Mouse (Mus musculus): ENCODE results near the gene Cox5a. TPM values are rescaled to one million over a fixed set of nuclear protein-coding genes. Genes with fewer than 3 reads are reported as not detected.
A peak's percentile ranks its signal among the peaks of the same experiment; 100 is the strongest.

Gene Cox5a
- total RNA-seq, 2 experiments from 2014 or later, result 374 to 440 TPM

DNA sequence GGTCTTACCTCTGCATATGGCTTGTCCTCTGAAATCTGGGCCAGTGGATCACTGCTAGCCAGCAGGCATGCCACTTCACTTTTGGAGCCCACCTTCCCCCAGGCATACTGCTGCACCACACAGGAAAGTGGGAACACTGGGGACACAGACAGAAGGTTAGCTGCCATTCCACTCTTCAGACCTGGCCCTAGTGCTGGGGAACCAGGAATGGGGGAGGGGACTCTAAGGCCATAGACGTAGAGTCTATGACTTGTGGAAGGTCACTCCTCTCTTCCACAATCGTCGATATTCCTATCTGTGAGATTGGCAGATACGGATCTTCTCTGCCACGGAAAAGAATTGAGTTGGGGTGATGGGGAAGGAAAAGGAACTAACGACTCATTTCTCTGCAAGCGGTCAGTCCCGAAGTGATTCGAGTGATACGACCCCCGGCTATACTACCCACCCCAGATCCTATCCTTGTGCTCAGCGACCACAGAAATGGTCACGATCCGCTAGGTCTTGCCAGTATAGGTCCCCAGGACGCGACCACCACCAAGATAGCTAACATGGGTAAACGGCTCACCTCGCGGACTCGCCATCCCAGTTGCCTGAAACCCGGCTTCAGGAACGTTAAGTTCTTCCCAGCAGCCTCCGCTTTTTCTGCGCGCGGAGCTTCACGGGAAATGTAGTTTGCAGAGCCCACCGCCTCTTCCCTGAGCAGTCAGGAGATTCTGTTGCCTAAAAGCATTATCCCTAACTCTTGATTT lies 31.2 kb downstream of the Cox5a start, which contains the start of gene Mpi:
Mpi (minus strand) TSS at position 625 of the 749 bp plus-strand sequence.
- Histone ChIP-seq H3K4me3 (peak within 1 kb of the TSS; percentile 92), H3K27ac (peak within 1 kb of the TSS; percentile 76)
- TF ChIP-seq CTCF (IDR thresholded peaks at IDR 0.05), result no peak
- DNase-seq (ENCODE audit: extremely low spot score in 1 of 2, low spot score in 2 of 2), result peak; percentile 76 to 80
- intact Hi-C loops (cut with DNase I), result no loop called here

DNA sequence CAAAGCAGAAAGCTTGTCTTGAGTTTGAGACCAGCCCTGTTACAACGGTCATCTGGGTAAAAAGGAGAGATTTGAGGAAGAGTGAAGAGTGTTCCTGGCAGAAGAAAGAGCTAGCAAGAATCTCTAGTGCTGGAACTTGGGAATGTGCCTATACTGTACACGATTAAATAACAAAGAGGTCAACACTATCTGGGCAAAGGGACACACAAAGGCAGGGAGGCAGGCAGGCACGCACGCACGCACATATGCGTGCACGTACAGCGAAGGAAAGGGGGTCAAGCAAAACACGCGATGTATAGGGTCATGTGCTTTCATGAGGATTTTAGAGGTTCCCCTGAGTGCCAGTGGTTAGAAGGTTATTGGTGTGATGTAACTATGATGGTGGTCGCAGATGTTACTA lies 32.0 kb downstream of the Cox5a start:
- intact Hi-C loops (cut with DNase I), result no loop called here

DNA sequence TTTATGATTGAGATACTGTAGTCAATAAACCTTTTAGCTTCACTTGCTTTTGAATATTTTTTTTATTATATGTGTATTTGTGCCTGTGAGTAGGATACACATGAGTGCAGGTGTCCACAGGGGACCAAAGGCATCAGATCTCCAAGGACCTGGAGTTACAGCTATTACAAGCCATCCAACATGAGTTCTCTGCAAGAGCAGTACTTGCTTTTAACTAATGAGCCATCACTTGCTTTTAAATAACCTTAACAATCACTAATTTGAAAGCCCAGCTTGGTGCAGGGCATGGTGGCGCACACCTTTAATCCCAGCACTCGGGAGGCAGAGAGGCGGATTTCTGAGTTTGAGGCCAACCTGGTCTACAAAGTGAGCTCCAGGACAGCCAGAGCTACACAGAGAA lies 33.7 kb downstream of the Cox5a start:
- H3K4me3 ChIP-seq, result no peak overlapping the region
- TF ChIP-seq CTCF (IDR thresholded peaks at IDR 0.05), result no peak
- no peak for DNase-seq (ENCODE audit: extremely low spot score in 1 of 2, low spot score in 2 of 2)
- intact Hi-C loops (cut with DNase I), result no loop called here
- no peak overlapping the region for H3K27ac ChIP-seq

More for the DNA sequence above, 32.0 kb downstream of the Cox5a start:
- TF ChIP-seq CTCF (IDR thresholded peaks at IDR 0.05), result no peak
- Histone ChIP-seq H3K27ac (peak overlapping the region; percentile 76), H3K4me3 (no peak overlapping the region)
- no peak for DNase-seq (ENCODE audit: extremely low spot score in 1 of 2, low spot score in 2 of 2)

DNA sequence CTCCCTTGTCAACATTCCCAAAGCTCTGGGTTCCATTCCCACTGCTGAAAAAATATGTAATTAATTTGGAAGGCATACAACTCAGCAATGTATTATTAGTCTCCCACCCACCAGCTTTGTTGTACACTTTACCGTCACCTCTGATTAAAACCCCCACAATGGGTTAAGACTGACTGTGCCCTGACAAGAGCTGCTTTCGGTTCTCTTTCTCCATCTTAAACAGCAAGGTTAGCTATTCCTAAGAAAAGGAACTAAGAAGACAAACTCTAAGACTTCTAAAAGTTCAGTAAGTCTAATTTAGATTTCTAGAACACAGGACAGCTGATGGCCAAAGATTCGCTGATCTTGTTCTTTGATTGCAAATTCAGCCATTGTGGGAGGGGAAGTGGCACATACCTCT lies 36.1 kb downstream of the Cox5a start:
- no peak overlapping the region for H3K4me3 ChIP-seq
- TF ChIP-seq CTCF (IDR thresholded peaks at IDR 0.05), result no peak
- no peak for DNase-seq (ENCODE audit: extremely low spot score in 1 of 2, low spot score in 2 of 2)
- no peak overlapping the region; the same call in 1 of the 2 replicates for H3K27ac ChIP-seq
- intact Hi-C loops (cut with DNase I), result no loop called here

DNA sequence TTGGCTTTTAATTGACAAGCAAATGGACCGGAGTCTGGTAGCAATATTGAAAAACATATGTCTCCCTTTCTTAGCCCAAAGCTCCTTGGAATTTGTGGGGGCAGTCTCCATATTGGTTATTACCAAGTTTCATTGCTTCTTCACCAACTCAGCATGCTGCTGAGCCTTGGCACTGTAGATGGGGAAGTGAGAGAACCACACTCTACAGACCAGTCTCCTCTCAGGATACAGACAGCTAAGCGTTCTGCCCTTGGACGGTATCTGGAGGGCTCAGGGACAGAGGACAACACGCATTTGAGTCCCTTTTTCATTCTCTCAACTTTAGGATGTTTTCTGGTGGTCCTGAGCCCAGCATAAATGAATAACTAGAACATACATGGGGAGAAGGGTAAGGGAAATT lies 37.6 kb downstream of the Cox5a start:
- intact Hi-C loops (cut with DNase I), result no loop called here
- Histone ChIP-seq H3K27ac (no peak overlapping the region), H3K4me3 (no peak overlapping the region)
- DNase-seq (ENCODE audit: extremely low spot score in 1 of 2, low spot score in 2 of 2), result no peak
- no peak for TF ChIP-seq CTCF (IDR thresholded peaks at IDR 0.05)

DNA sequence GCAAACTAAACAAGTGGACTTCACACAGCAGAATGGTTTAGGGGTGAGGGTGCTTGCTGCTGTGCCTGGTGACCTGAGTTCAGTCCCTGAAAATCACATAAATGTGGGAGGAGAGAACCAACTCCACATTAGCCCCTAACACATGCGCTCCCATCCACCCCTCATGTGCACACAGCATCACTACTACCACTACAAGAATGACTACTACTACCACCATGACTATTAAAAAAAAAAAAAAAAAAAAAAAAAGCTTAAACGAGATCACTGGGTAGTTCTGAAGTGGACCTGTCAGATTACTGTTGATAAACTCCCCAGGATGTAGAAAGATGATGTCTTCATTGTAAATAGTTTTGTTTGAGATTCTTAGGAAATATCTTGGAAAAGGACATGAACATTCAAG lies 38.5 kb downstream of the Cox5a start:
- no peak overlapping the region for H3K4me3 ChIP-seq
- no peak for TF ChIP-seq CTCF (IDR thresholded peaks at IDR 0.05)
- intact Hi-C loops (cut with DNase I), result no loop called here

DNA sequence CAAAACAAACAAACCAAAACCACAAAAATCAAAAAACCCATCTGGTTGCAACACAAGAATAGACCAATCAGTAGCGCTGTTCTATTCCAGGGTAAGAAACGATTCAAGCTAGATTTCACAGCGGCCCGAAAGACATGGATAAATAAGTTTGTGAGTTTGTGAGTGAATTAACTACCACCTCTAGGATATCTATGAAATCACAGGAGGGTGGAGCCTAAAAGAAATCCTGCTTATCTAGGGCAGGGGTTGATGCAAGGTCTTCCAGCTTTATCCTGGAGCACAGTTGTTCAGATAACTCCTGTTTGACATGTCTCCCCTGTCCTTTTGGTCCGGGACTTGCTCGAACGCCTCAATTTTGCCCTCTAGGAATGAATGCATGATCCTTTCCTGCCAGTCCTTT lies 39.2 kb downstream of the Cox5a start:
- Histone ChIP-seq H3K27ac (peak overlapping the region; percentile 96), H3K4me3 (peak overlapping the region; percentile 70)
- intact Hi-C loops (cut with DNase I), result no loop called here
- no peak for TF ChIP-seq CTCF (IDR thresholded peaks at IDR 0.05)
- no peak for DNase-seq (ENCODE audit: extremely low spot score in 1 of 2, low spot score in 2 of 2)

More for the DNA sequence above, 38.5 kb downstream of the Cox5a start:
- H3K27ac ChIP-seq, result no peak overlapping the region
- no peak for DNase-seq (ENCODE audit: extremely low spot score in 1 of 2, low spot score in 2 of 2)

DNA sequence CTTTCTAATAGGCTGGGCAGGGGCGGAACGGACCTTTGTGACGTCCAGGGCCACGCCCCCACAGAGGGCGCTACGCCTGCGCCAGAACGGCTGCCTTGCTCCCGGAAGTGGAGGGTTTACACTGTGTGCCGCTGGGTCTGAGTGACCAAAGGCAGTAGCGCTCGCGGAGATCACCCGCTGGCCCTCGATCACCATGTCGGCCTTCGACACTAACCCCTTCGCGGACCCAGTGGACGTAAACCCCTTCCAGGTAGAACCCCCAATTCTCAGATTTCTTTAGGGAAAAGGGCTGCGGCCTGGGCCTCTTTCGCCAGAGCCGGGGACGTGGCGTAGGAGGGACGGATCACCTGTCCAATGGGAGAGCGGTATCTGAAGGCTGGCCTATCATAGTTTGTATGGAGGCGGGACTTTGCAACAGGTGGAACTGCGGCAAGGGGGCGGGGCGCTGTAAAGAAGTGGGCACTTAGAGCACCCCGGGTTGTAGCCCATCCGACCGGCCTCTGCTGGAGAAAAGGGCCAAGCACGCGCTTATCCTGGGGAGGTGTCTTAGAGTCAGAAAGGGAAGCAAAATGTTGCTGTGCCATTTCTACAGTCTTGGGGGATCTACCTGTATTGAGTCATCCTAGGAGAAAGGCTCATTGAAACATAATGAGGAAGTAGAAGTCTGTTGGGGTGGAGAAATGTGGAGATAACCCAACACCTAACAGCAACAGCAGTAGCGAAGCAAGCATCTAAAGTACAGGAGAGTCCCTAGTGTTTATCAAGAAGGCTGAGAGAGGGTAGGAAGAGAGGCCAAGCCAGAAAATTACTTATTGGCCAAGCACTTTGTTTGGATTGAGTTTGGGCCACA lies 40.0 kb downstream of the Cox5a start, which contains the start of gene Scamp2:
Scamp2 (plus strand) TSS at position 83 of the 850 bp plus-strand sequence.
- peak within 1 kb of the TSS; percentile 96 for H3K27ac ChIP-seq
- peak within 1 kb of the TSS; percentile 70 for H3K4me3 ChIP-seq
- TF ChIP-seq CTCF (IDR thresholded peaks at IDR 0.05), result no peak; the same call in none of the 2 replicates
- intact Hi-C loops (cut with DNase I), result no loop called here
- DNase-seq (ENCODE audit: extremely low spot score in 1 of 2, low spot score in 2 of 2), result peak; percentile 92 to 95

DNA sequence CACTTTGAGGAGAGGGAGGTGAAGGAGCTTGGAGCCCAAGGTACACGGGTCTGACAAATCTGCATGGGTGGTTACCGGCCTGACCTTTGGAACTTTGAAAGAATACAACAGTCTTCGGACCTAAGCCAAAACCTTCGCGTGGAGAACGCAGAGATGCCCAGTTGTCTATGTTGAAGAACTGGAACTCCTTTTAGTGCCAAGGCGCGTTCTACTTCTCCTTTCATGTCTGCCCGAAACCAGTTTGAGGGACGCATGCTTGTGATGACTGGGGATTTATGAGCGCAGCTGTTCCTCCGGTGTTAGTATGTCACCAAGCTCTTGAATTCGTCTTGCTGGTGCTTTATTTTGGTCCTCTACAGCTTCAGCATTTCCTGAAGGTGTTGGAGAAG lies 40.6 kb downstream of the Cox5a start:
- Histone ChIP-seq H3K4me3 (peak overlapping the region; percentile 70), H3K27ac (peak overlapping the region; percentile 36; the same call in 1 of the 2 replicates)
- intact Hi-C loops (cut with DNase I), result no loop called here
- DNase-seq (ENCODE audit: extremely low spot score in 1 of 2, low spot score in 2 of 2), result no peak
- TF ChIP-seq CTCF (IDR thresholded peaks at IDR 0.05), result no peak

DNA sequence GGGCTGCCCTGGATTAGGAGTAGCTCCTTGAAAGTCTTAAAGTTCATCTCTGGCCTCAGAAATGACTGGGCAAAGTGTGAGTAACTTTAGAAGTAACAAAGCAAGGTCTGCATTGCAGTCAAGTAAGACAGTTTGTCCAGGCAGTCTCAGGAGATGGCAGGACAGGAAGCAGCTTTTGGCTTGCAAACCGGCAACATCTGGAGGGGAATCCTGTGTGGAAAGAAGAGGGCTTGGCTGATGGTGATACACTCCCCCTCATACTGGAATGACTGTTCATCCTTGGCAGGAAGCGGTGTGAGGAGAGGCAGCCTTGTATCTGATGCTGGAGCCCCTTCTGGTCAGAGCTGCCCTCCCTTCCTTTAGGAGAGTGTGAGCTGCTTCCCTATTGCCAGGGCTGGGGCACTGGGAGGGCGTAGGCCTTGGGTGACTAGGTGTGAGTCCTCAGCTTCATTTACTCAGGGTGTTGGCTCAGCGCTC lies 41.9 kb downstream of the Cox5a start:
- intact Hi-C loops (cut with DNase I), result no loop called here
- no peak for DNase-seq (ENCODE audit: extremely low spot score in 1 of 2, low spot score in 2 of 2)
- Histone ChIP-seq H3K27ac (peak overlapping the region; percentile 6; the same call in 1 of the 2 replicates), H3K4me3 (no peak overlapping the region; the same call in 1 of the 2 replicates)
- no peak for TF ChIP-seq CTCF (IDR thresholded peaks at IDR 0.05)

DNA sequence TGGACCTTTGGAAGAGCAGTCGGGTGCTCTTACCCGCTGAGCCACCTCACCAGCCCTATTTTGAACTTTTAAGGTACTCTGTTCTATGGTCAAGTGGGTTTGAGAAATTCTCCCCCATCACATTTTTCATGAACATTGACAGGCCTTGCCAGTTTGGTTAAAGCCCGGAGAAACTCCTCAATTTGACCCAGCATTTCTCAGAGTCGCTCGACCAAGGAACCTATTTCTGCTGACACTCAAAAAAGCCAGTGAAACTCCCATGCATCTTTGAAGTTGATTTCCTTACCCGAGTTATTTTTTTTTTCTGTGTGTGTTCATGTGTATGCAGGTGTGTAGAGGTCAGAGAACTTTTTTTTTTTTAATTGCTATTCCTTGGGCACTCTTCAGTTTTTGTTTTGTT lies 43.5 kb downstream of the Cox5a start:
- no peak for DNase-seq (ENCODE audit: extremely low spot score in 1 of 2, low spot score in 2 of 2)
- TF ChIP-seq CTCF (IDR thresholded peaks at IDR 0.05), result no peak
- no peak overlapping the region for H3K27ac ChIP-seq
- intact Hi-C loops (cut with DNase I), result no loop called here
- H3K4me3 ChIP-seq, result no peak overlapping the region

DNA sequence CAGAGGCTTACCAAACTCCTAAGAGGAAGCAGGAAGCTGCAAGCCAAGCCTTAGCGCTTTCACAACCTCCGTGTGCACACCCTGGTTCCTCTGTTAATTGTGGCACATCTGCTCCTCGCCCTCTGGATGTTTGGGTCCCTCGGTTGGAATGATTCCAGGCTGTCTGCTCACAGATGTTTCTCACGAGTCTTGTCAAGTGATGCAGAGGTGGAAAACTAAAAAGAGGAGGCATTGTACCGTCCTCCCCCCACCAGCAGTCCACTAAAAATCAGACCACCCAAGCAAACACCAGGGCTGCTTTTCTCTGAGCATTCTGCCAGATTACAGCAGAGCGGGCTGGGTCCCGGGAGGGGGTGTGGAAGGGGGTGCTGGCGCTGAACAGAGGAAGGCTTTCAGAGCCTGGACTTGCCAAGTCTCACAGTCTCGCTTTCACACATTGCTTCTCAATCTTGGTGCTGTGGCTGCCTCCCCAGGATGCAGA lies 44.7 kb downstream of the Cox5a start:
- intact Hi-C loops (cut with DNase I), result no loop called here
- Histone ChIP-seq H3K27ac (peak overlapping the region; percentile 65), H3K4me3 (no peak overlapping the region)
- no peak for TF ChIP-seq CTCF (IDR thresholded peaks at IDR 0.05)
- DNase-seq (ENCODE audit: extremely low spot score in 1 of 2, low spot score in 2 of 2), result peak; percentile 36 to 57

All from left cerebral cortex, adult 2 months (tissue).